Mouse (Mus musculus): ENCODE results near the gene Mgat5.
A peak's percentile ranks its signal among the peaks of the same experiment; 100 is the strongest.

The Mgat5 gene

GRCm38 (mm10) chr1:127347878-127348620 is 143.2 kb downstream of the Mgat5 start:
- no peak for DNase-seq

DNA sequence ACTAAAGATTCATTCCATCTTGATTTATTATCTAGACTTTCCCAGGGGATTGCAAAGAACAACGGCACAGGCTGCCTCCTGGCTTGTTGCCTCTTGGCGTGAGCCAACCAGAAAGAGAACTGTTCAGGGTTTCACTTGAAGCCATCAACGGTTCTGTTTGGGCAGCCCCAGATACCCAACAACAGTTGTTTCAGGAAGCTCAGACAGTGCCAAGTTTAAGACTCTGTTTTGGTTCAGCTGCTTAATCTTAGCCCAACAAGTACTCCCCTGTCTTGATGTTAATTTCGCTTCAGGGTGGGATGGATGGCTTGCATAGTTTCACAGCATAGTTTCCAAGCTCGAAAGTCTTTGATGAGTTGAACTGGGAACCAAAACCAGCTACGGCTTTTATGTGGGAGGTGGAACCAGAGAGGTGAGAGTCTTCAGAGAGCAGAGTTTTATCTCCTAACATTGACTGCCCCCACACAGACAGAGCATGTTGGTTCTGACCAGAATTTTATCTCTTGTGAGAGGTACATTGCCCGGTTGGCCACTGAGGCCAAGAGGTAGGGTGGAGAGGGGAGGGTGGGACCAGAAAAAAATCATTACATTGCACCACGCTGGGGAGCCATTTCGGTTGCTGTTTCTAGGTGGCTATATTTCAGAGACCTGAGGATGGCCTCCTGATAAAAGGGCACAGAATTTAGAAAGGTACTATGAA is 144.0 kb downstream of the Mgat5 start:
- peak; percentile 6 for DNase-seq

DNA sequence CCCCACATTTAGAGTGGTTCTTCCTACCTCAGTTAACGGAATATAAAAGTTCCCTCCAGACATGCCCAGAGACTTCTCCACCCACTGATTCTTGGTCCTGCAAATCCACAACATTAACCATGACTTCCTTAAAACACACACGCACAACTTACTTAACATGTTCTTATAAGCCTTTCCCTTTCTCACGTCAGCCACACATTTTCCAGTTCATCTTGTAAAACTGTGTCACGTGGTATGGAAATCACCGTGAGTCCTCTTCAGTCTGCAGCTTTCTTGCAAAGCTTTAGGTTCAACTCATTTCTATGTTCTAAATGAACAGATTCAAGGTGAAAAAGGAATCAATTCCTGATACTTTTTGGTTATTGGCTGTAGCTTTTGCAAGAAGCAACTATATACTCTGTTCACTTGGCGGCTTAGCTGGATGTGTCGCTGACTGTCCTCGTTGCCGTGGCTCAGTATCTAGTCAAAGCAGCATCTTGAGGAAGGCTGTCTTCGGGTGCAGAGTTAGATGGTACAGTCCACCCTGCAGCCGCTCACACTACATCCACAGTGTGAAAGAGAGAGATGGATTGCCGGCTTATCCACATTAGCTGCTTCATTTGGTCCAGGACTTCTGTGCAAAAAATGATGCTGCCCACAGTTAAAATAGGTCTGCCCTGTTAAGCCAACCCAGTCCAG is 146.7 kb downstream of the Mgat5 start:
- DNase-seq, result no peak

- no peak for DNase-seq
Measured at GRCm38 (mm10) chr1:127352131-127352793, 147.4 kb downstream of the Mgat5 start.

GRCm38 (mm10) chr1:127353408-127353807 is 148.6 kb downstream of the Mgat5 start:
- peak; percentile 11 for DNase-seq

GRCm38 (mm10) chr1:127354152-127354551 is 149.3 kb downstream of the Mgat5 start:
- no peak for DNase-seq

GRCm38 (mm10) chr1:127355034-127355433 is 150.2 kb downstream of the Mgat5 start:
- DNase-seq, result no peak

- DNase-seq, result no peak
Measured at GRCm38 (mm10) chr1:127363638-127364037, 158.8 kb downstream of the Mgat5 start.

DNA sequence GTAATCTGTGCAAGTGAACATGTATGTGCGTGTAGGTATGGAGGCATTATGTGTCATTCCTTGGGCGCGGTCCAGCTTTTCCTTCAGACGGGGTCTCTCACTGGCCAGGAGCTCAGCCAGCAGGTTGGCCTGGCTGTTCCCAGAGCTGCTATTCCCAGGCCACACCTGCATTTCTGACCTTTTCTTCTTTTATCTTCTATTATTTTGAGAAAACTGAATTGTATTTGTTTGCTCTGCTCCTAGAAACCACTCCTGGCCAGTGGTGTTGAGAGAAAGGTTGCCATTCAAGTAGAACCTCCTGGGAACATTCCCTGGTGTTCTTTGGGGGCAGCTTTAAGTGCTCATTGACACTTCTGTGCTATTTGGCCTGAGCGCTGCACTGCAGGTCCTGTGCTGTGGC is 160.9 kb downstream of the Mgat5 start:
- no peak for DNase-seq

GRCm38 (mm10) chr1:127366111-127366510 is 161.3 kb downstream of the Mgat5 start:
- no peak for DNase-seq

DNA sequence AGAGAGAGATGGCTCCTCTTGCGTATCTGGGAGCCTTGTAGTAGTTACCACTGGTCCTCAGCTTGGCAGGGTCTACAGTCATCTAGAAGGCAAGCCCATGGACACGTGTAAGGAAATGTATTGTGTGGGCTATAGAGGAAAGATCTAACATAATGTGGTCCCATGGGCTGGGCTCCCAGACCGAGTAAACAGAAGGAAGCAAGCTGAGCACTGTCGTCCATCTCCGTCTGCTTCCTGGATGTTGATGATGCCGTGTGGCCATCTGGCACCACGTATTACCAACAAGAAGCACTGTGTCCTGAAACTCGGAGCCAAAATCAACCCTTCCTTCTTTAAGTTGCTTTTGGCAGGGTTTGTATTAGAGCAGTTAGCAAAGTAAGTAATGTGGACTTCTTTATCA is 163.7 kb downstream of the Mgat5 start:
- no peak for DNase-seq

DNA sequence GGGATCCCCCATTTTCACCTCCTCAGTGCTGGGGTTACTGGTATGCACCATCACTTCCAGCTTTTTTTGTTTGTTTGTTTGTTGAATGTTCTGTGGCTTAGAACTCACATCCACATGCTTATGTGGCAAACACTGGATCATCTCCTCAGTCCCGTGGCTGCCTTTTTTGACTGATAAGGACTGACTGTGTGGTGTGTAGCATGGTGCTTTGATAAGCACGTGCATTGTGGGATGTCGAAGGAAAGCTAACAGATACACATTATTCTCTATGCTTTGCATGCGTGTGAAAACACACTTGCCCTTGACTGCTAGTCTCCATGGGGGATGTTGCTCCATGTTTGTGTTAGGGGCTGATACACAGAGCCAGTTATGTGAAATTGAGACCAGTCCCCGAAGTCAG is 164.7 kb downstream of the Mgat5 start:
- no peak for DNase-seq

GRCm38 (mm10) chr1:127372096-127372495 is 167.3 kb downstream of the Mgat5 start:
- no peak for DNase-seq

DNA sequence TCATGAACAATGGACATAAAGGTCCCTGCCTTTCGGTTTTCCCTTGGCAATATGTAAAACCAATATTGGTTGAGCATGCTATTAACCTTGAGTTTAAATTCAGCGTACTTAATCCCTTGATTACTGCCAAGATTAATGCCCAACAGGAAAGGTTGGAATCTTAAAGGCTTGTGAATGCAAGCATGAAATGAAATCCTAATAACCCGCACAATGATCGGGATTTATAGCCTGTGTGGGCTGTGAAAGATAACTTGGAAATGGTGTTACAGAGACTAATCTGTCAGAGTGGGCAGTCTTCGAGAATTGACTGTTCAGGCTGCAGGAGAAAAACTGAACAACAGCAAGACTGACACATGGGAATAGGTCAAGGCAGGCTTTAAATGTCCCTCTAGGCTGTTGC is 168.7 kb downstream of the Mgat5 start:
- no peak for DNase-seq

DNA sequence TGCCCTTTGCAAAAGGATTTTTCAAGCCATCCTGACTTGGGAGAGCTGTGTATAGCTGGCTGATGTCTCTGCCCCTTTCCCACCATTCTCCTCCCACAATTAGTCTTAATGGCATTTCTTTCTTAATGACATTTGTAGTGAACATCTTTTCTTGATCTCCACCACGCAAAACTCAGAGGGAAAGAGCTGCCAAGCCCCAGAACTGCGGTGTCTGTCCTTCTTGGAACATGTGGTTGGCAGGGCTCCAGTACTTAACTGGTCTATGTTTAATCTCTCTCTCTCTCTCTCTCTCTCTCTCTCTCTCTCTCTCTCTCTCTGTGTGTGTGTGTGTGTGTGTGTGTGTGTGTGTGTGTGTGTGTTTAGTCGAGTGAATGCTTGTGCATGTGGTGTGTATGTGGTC is 169.3 kb downstream of the Mgat5 start:
- peak; percentile 22 for DNase-seq

DNA sequence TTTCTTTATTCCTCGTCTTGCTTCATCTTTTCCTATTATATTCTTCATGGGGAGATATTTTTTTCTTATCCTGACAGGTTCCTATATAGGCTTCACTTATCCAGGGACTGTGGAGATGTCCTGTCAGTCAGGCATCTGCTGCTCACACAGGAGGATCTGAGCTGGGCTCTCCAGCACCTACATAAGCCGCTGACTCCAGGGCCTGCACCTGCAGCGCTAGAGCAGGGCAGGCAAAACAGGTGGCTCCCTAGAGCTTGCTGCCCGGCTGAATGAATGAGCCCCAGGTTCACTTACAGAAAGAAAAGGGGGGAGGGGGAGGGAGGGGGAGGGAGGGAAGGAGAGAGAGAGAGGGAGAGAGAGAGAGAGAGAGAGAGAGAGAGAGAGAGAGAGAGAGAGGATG is 175.3 kb downstream of the Mgat5 start:
- DNase-seq, result no peak

DNA sequence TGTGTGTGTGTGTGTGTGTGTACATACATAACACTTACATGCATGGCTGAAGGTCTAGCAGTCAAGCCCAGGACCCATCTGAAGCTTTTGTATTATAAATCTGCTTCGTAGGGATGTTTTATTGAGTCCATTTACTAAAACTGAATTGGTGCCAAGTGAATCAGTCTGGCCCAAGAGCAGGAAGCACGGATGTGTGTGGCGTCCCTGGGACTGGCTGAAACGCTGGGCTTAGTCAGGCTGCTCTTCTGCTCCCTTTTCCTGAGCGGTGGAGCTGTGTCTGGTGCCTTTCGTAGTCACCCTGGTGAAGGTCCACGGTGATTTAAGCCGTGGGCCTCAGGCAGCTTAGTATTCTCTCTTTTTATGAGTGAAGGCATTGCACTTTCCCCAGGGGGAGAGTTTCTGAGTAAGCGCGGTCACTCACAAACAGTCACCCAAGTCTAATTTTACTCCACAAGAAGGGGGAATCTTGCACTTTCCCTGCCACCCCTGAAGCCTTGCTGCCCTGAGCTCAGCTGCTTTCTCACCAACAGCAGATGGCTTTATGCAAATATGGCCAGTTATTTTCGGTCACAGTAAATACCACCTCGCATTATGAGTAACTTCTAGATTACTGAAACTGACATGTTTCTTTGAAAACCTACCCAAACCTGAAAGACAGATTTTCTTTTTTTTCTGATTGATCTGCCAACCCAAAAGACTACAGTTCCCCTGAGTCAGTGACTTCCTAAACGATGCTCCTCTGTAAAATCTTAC is 176.1 kb downstream of the Mgat5 start:
- peak; percentile 19 for DNase-seq

DNA sequence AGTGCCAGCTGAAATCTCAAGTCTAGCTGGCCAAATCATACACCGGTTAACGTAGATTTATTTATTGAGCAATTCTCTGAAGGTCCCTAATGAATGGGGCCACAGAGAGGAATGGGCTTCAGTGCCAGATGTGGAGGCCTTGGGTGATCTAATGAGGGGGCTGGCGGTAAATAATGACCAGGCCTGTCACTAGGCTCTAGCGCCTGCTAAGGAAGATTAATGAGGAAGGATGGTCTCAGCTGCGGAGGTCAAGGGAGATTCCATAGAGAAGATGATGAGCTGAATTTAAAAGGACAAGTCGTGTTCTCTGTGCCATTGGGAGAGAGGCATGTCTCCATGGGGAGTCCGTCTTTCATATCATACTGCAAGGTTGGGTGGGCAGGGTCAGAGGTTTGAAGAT is 178.3 kb downstream of the Mgat5 start:
- no peak for DNase-seq

GRCm38 (mm10) chr1:127387226-127387625 is 182.4 kb downstream of the Mgat5 start:
- DNase-seq, result no peak

- no peak for DNase-seq
Measured at GRCm38 (mm10) chr1:127387661-127388060, 182.8 kb downstream of the Mgat5 start.

- no peak for DNase-seq
Measured at GRCm38 (mm10) chr1:127394716-127395115, 189.9 kb downstream of the Mgat5 start.

DNA sequence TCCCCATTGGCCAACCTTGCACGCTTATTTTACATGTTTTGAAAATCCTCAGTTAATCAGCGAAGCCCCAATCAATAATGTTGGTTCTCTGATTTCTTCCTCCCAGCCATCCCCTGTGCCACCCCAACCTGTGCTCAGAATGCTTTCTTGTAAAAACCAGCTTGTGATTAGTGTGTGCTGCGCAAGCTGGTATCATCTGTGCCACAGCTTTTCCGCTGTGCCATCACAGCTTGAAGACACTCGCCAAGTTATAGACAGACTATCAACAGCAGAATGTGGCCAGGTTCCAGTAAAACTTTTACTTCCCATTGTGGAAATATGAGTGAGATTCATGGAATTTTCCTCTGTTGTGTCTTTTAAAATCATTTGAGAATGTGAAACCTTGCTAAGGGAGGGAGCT is 190.9 kb downstream of the Mgat5 start:
- no peak for DNase-seq

Data from lung, postnatal 10 days (tissue).